18 mouse cellular contexts compared by ENCODE assay signal in the genomic region with DNA sequence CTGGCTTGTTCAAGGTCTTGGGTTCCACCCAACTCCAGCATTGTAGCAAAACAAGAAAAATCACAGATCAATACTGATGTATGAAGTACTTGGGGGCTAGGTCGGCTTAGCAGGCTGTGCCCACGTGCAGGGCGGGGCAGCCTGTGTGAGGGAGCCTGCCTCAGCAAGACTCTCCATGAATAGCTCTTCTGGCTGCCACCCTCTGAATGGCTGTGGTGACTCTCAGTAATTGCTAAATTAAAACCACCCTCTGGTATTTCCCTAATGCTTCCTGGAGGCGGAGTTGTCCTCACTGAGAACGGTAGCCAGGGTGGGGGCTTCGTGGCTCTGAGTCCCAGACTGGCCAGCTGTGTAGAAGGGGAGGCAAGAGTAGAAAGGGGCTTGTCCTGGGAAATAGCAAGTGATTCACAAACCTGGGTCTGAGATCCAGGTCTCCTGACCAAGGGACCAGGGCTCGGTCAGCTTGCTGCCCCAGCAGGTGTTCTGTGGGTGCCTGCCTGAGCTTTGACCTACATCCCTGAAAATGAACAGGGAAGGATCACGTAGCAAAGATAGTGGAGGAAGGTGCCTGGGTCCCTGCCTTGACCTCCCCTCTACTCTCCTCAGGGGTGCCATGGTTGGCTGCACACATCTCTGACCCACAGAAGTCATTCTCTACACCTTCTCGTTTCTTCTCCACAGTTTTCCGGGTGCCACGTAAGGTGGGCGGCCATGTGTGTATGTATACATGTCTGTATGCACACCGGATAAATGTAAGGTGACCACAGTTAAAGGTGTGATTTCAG. TPM values are rescaled to one million over a fixed set of nuclear protein-coding genes. Genes with fewer than 3 reads are reported as not detected.
DNase-seq lines count a peak whose midpoint lies in the region; ATAC-seq and TF ChIP-seq lines count a peak whose summit lies in the region.
"Had no signal": no experiment of that assay in that cellular context is flagged by ENCODE, and none has a peak within 500 bp of the region (broad histone marks: within the 10 kb centered on the region; RNA-seq: fewer than 3 reads in every experiment).

No protein-coding gene starts in this region.

- H3K4me1 ChIP-seq in embryonic facial prominence, embryonic 11.5 days (ENCODE audit: control insufficient read depth, insufficient read depth, low read length): no peaks in the 10 kb centered on the region; the same call in 1 of the 2 replicates
- H3K4me1 ChIP-seq in embryonic facial prominence, embryonic 10.5 days: peaks cover 33% of the 10 kb centered on the region
- peaks cover 39% of the 10 kb centered on the region for H3K4me1 ChIP-seq in hindbrain, embryonic 13.5 days (replicated peaks)
- H3K4me1 ChIP-seq in hindbrain, embryonic 11.5 days (replicated peaks; ENCODE audit: control insufficient read depth, insufficient read depth, low read length): peaks cover 15% of the 10 kb centered on the region
- no peaks in the 10 kb centered on the region for H3K4me1 ChIP-seq in kidney, adult 2 months (ENCODE audit: control insufficient read depth, insufficient read depth, low read length)
- H3K4me1 ChIP-seq: liver, embryonic 12.5 days had no signal

- H3K9ac ChIP-seq in embryonic facial prominence, embryonic 11.5 days (replicated peaks; ENCODE audit: low read length): no peak overlapping the region
- 0 out of 2 replicates have a peak overlapping the region, but pooled peaks have one; percentile 5 for H3K9ac ChIP-seq in hindbrain, embryonic 13.5 days
- H3K9ac ChIP-seq in hindbrain, embryonic 11.5 days (ENCODE audit: low read depth, low read length): no peak overlapping the region
- H3K9ac ChIP-seq: embryonic facial prominence, embryonic 13.5 days; kidney, embryonic 15.5 days; limb, embryonic 13.5 days; liver, embryonic 12.5 days had no signal

- 63% methylated on average over 13 of the region's 13 CpGs for WGBS in embryonic facial prominence, embryonic 11.5 days
- WGBS in embryonic facial prominence, embryonic 10.5 days: 64% methylated on average over 13 of the region's 13 CpGs
- 73% methylated on average over 13 of the region's 13 CpGs for WGBS in hindbrain, embryonic 13.5 days
- 67% methylated on average over 13 of the region's 13 CpGs for WGBS in hindbrain, embryonic 11.5 days
- WGBS in kidney, adult 2 months: 50% methylated on average over 13 of the region's 13 CpGs

- no peak overlapping the region for H3K27ac ChIP-seq in embryonic facial prominence, embryonic 11.5 days (replicated peaks; ENCODE audit: low read depth, low read length)
- H3K27ac ChIP-seq in embryonic facial prominence, embryonic 10.5 days (replicated peaks): no peak overlapping the region
- no peak overlapping the region for H3K27ac ChIP-seq in hindbrain, embryonic 13.5 days
- no peak overlapping the region for H3K27ac ChIP-seq in hindbrain, embryonic 11.5 days (ENCODE audit: low read depth, low read length)
- H3K27ac ChIP-seq in kidney, adult 2 months (ENCODE audit: insufficient read depth, low read depth, low read length): no peak overlapping the region
- H3K27ac ChIP-seq: embryonic facial prominence, embryonic 13.5 days; heart, embryonic 10.5 days; kidney, embryonic 15.5 days; limb, embryonic 13.5 days; liver, embryonic 12.5 days had no signal

- H3K4me3 ChIP-seq in embryonic facial prominence, embryonic 11.5 days (ENCODE audit: low read depth, low read length): no peak overlapping the region
- H3K4me3 ChIP-seq in embryonic facial prominence, embryonic 10.5 days: no peak overlapping the region
- no peak overlapping the region for H3K4me3 ChIP-seq in hindbrain, embryonic 13.5 days
- no peak overlapping the region for H3K4me3 ChIP-seq in hindbrain, embryonic 11.5 days (ENCODE audit: low read depth, low read length)
- H3K4me3 ChIP-seq in kidney, adult 2 months (ENCODE audit: insufficient read depth, low read depth, low read length): no peak overlapping the region
- H3K4me3 ChIP-seq: embryonic facial prominence, embryonic 13.5 days; erythroblast, embryonic 14.5 days; heart, embryonic 10.5 days; kidney, embryonic 15.5 days; limb, embryonic 13.5 days; liver, embryonic 12.5 days had no signal

- peak; percentile 21 for DNase-seq in embryonic facial prominence, embryonic 11.5 days (ENCODE audit: low spot score)
- no peak for DNase-seq in embryonic facial prominence, embryonic 10.5 days (ENCODE audit: low spot score)
- DNase-seq in hindbrain, embryonic 11.5 days (ENCODE audit: low spot score): no peak
- peak; percentile 73 for DNase-seq in right cerebral cortex, adult 18-20 months
- DNase-seq in right cerebral cortex, postnatal 10 days (ENCODE audit: low spot score in 2 of 2): no peak
- DNase-seq in kidney, adult 2 months: no peak
- DNase-seq: adrenal gland, adult 8-10 months; thymus, adult 18-20 months had no signal

- no peak for ATAC-seq in embryonic facial prominence, embryonic 11.5 days (replicated peaks; ENCODE audit: insufficient number of reproducible peaks, low FRiP score, low TSS enrichment, low read depth)
- no peak for ATAC-seq in hindbrain, embryonic 13.5 days (ENCODE audit: low FRiP score)
- ATAC-seq in hindbrain, embryonic 11.5 days (ENCODE audit: low FRiP score): no peak
- ATAC-seq: activated CD4-positive, CD25-positive, alpha-beta regulatory T cell, adult 4 months; intestine, postnatal 0 days; liver, embryonic 12.5 days had no signal

- H3K27me3 ChIP-seq in embryonic facial prominence, embryonic 11.5 days (ENCODE audit: control insufficient read depth, insufficient read depth, low read length): peaks cover 21% of the 10 kb centered on the region
- H3K27me3 ChIP-seq in embryonic facial prominence, embryonic 10.5 days (replicated peaks; ENCODE audit: low read depth, poor library complexity, severe bottlenecking): peaks cover 55% of the 10 kb centered on the region
- H3K27me3 ChIP-seq in hindbrain, embryonic 13.5 days: peaks cover 31% of the 10 kb centered on the region
- peaks cover 11% of the 10 kb centered on the region for H3K27me3 ChIP-seq in hindbrain, embryonic 11.5 days (ENCODE audit: control insufficient read depth, insufficient read depth, low read length)
- no peaks in the 10 kb centered on the region; the same call in 1 of the 2 replicates for H3K27me3 ChIP-seq in kidney, adult 2 months (replicated peaks; ENCODE audit: control insufficient read depth, insufficient read depth, low read length)

- TF ChIP-seq CTCF in kidney, adult 2 months (conservative IDR thresholded peaks at IDR 0.05; ENCODE audit: insufficient read depth, insufficient read length, low read depth, low read length): no peak

- no peaks in the 10 kb centered on the region for H3K9me3 ChIP-seq in embryonic facial prominence, embryonic 11.5 days (replicated peaks; ENCODE audit: control insufficient read depth, low read length)
- no peaks in the 10 kb centered on the region for H3K9me3 ChIP-seq in embryonic facial prominence, embryonic 10.5 days
- H3K9me3 ChIP-seq in hindbrain, embryonic 13.5 days: no peaks in the 10 kb centered on the region
- H3K9me3 ChIP-seq in hindbrain, embryonic 11.5 days (ENCODE audit: control insufficient read depth, low read length): no peaks in the 10 kb centered on the region
- H3K9me3 ChIP-seq: embryonic facial prominence, embryonic 13.5 days; heart, embryonic 10.5 days; kidney, embryonic 15.5 days; limb, embryonic 13.5 days; liver, embryonic 12.5 days had no signal

- no peak for TF ChIP-seq POLR2A in kidney, adult 2 months (IDR thresholded peaks at IDR 0.05; ENCODE audit: low read depth, low read length)

- H3K4me2 ChIP-seq in embryonic facial prominence, embryonic 11.5 days (ENCODE audit: low read depth, low read length): no peak overlapping the region
- H3K4me2 ChIP-seq in hindbrain, embryonic 13.5 days: no peak overlapping the region
- H3K4me2 ChIP-seq in hindbrain, embryonic 11.5 days (replicated peaks; ENCODE audit: low read depth, low read length): no peak overlapping the region
- H3K4me2 ChIP-seq: embryonic facial prominence, embryonic 13.5 days; kidney, embryonic 15.5 days; limb, embryonic 13.5 days; liver, embryonic 12.5 days; midbrain, embryonic 11.5 days had no signal

- H3K36me3 ChIP-seq in embryonic facial prominence, embryonic 11.5 days (replicated peaks; ENCODE audit: control insufficient read depth, insufficient read depth, low read depth, low read length): no peaks in the 10 kb centered on the region
- no peaks in the 10 kb centered on the region for H3K36me3 ChIP-seq in embryonic facial prominence, embryonic 10.5 days (replicated peaks)
- no peaks in the 10 kb centered on the region for H3K36me3 ChIP-seq in hindbrain, embryonic 13.5 days
- H3K36me3 ChIP-seq in hindbrain, embryonic 11.5 days (ENCODE audit: control insufficient read depth, insufficient read depth, low read length): no peaks in the 10 kb centered on the region
- no peaks in the 10 kb centered on the region for H3K36me3 ChIP-seq in kidney, adult 2 months (ENCODE audit: control insufficient read depth, insufficient read depth, low read length)
- H3K36me3 ChIP-seq: embryonic facial prominence, embryonic 13.5 days; heart, embryonic 10.5 days; kidney, embryonic 15.5 days; limb, embryonic 13.5 days; liver, embryonic 12.5 days had no signal

RNA-seq across cellular contexts. Expression of a gene that starts 12.4 kb away (rescaled TPM):
- polyA plus RNA-seq in embryonic facial prominence, embryonic 11.5 days (2014; fragmentation: Nextera tagmentation; extraction: Ambion mirVana): 5.7 and 6.9 TPM in 2 replicates
- polyA plus RNA-seq in embryonic facial prominence, embryonic 10.5 days (2016; fragmentation: Nextera tagmentation; extraction: Ambion mirVana): 3.8 and 6.9 TPM in 2 replicates
- polyA plus RNA-seq in hindbrain, embryonic 13.5 days (2015; fragmentation: Nextera tagmentation; extraction: Ambion mirVana): 39.2 and 39.9 TPM in 2 replicates
- 8.5 and 9.1 TPM in 2 replicates for polyA plus RNA-seq in hindbrain, embryonic 11.5 days (2014; fragmentation: Nextera tagmentation; extraction: Ambion mirVana)
- 213 and 248 TPM in 2 replicates for polyA plus RNA-seq in kidney, adult 2 months (2012; rRNA removed)

Comparison
In these comparisons a context has a peak if more than half of its experiments do, and no peak if none do; other contexts are left out.
1. DNase-seq: peak in embryonic facial prominence, embryonic 11.5 days (single experiment) and right cerebral cortex, adult 18-20 months (single experiment); none in embryonic facial prominence, embryonic 10.5 days (single experiment), hindbrain, embryonic 11.5 days (single experiment), right cerebral cortex, postnatal 10 days (0 of 2) and kidney, adult 2 months (single experiment).